ENCODE assay signal across 10 mouse cellular contexts in genomic region chr1:59316031-59316385, GRCm38 (mm10). TPM values are rescaled to one million over a fixed set of nuclear protein-coding genes. Genes with fewer than 3 reads are reported as not detected.
A peak's percentile ranks its signal among the peaks of the same experiment; 100 is the strongest.
DNase-seq lines count a peak whose midpoint lies in the region; ATAC-seq and TF ChIP-seq lines count a peak whose summit lies in the region.
"Had no signal": no experiment of that assay in that cellular context is flagged by ENCODE, and none has a peak within 500 bp of the region (broad histone marks: within the 10 kb centered on the region; RNA-seq: fewer than 3 reads in every experiment).

No protein-coding gene starts in this region.

- H3K4me3 ChIP-seq in G1E (ENCODE audit: low read depth, low read length): no peak overlapping the region; the same call in 1 of the 2 replicates
- H3K4me3 ChIP-seq: erythroblast, embryonic 14.5 days had no signal

- no peaks in the 10 kb centered on the region for H3K36me3 ChIP-seq in G1E (replicated peaks)

- no peak for TF ChIP-seq CTCF in G1E (IDR thresholded peaks at IDR 0.05; ENCODE audit: low read depth, low read length)

- ATAC-seq in G1E (ENCODE audit: extremely low read depth, insufficient number of reproducible peaks, low FRiP score, poor library complexity, severe bottlenecking): peak; percentile 59
- peak; percentile 48 to 56; a peak in 3 of 4 replicates for ATAC-seq in hematopoietic stem cell, adult 5-6 weeks (replicated peaks in 1 of 2; ENCODE audit: insufficient read depth in 1 of 2, low FRiP score in 2 of 2, low TSS enrichment in 1 of 2, low read depth in 1 of 2, poor library complexity in 2 of 2, severe bottlenecking in 2 of 2)
- peak; percentile 75 for ATAC-seq in megakaryocyte progenitor cell, adult 5-6 weeks (replicated peaks; ENCODE audit: poor library complexity)

- peaks cover 37% of the 10 kb centered on the region for H3K4me1 ChIP-seq in G1E (ENCODE audit: insufficient read depth, low read depth, low read length)

- peaks cover 19% of the 10 kb centered on the region for H3K27me3 ChIP-seq in G1E (ENCODE audit: insufficient read depth, low read length)

- H3K9me3 ChIP-seq in G1E (replicated peaks): no peaks in the 10 kb centered on the region

- peak; percentile 34 to 41 for DNase-seq in cerebellum, postnatal 25 days
- DNase-seq in cerebellum, adult 8-10 months: no peak
- peak; percentile 19 for DNase-seq in G1E (ENCODE audit: low spot score)
- DNase-seq in adrenal gland, postnatal 25 days: no peak
- DNase-seq in urinary bladder, postnatal 4 days (ENCODE audit: low spot score in 2 of 2): no peak
- no peak for DNase-seq in thymus, postnatal 10 days (ENCODE audit: low spot score in 2 of 2)

RNA-seq across cellular contexts. Expression of gene Cdk15, which starts 59.3 kb away (rescaled TPM):
- total RNA-seq in G1E (2014; fragmentation: Nextera tagmentation) (not detected in 2 replicates), G1E (2017) (not detected in 2 replicates)
- 0.04 TPM in 1 of 2 replicates, not detected in the other for polyA plus RNA-seq in G1E (2012)
- not detected in 2 replicates for total RNA-seq in hematopoietic stem cell, adult 5-6 weeks (2017)
- total RNA-seq in megakaryocyte progenitor cell, adult 5-6 weeks (2015): not detected in 2 replicates
- total RNA-seq in megakaryocyte progenitor cell, adult 5-6 weeks (2017): not detected in 2 replicates
- 0.36 TPM in 1 of 2 replicates, not detected in the other for total RNA-seq in adrenal gland, postnatal 25 days (2021)
- total RNA-seq: neutrophil, adult 5-6 weeks had no signal
- polyA plus RNA-seq: erythroblast, embryonic 14.5 days had no signal

Comparison
In these comparisons a context has a peak if more than half of its experiments do, and no peak if none do; other contexts are left out.
1. DNase-seq: peak in cerebellum, postnatal 25 days (2 of 2) and G1E (single experiment); none in cerebellum, adult 8-10 months (single experiment), adrenal gland, postnatal 25 days (single experiment), urinary bladder, postnatal 4 days (0 of 2) and thymus, postnatal 10 days (0 of 2).
2. Peak in every context shown above with its lines, with median percentiles within 50 percentile points of each other: ATAC-seq.